Mouse (Mus musculus) E14TG2a.4 (cell line): Measurements from ENCODE around the gene Pdgfra.

Experiments used
- CTCF ChIP-seq: conservative IDR thresholded peaks from 2 replicates; pipeline ENCODE4 v1.5.1; 2014; ENCODE audit warnings: low read length
- NANOG ChIP-seq: IDR thresholded peaks from 2 replicates; pipeline ENCODE4 v1.6.1; 2014; ENCODE audit warnings: borderline replicate concordance, low read length, mixed read lengths
- POU5F1 ChIP-seq: IDR thresholded peaks from 2 replicates; pipeline ENCODE4 v1.6.1; 2014; ENCODE audit warnings: low read length, borderline replicate concordance

DNA sequence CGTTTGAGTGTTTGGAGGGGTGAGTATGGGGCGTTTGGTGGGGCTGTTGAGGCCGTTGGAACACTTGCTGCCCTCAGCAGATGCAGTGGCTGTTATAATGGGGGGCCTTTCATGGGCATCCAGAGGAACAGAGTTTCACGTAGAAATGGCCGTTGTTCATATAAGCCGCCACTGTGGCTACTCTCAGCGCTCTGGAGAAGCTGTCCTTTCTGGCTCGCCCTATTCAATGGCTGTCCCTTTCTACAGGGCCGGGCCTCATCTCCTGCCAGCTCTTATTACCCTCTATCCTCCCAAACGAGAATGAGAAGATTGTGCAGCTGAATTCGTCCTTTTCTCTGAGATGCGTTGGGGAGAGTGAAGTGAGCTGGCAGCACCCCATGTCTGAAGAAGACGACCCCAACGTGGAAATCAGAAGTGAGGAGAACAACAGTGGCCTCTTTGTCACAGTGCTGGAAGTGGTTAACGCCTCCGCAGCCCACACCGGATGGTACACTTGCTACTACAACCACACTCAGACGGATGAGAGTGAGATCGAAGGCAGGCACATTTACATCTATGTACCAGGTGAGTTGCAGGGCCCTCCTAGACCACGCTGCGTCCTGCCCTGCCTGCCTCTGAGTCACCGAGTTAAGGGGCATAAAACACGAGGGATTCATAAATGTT is 11.3 kb downstream of the Pdgfra start:
- no peak for TF ChIP-seq CTCF
- TF ChIP-seq NANOG, result no peak
- TF ChIP-seq POU5F1, result no peak
